Mouse (Mus musculus) kidney, postnatal 14 days (tissue): ENCODE results near the gene Ceacam10.
"Not testable (repeated sequence)": the region's sequence is repeated elsewhere in the genome, so short reads cannot be mapped to it uniquely, and the experiment has no call there.

ENCODE experiments used
- DNase-seq: peaks from one replicate; pipeline ENCODE4 v3.0.0; 2022; ENCODE audit warnings: mixed read lengths

The Ceacam10 gene

DNA sequence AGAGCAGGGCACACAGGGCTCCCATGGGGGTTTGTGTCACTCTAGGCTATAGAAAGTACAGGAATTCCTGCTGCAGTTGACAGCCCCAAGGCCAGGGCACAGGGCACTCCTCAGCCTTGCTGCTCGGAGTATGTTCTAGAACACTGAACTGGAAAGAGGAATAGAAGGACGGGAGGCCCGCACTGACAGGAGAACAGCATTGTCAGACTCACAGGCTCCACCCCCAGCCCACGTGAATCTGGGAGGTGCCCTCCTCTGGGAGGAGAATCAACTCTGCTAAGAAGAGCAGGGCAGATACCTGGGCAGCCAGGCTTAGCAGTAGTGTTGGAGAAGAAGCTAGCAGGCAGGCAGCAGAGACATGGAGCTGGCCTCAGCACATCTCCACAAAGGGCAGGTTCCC is at the start of gene Ceacam10:
Gene Ceacam10 (plus strand): TSS at position 289 of the 400 bp plus-strand sequence.
- not testable (repeated sequence) for DNase-seq

DNA sequence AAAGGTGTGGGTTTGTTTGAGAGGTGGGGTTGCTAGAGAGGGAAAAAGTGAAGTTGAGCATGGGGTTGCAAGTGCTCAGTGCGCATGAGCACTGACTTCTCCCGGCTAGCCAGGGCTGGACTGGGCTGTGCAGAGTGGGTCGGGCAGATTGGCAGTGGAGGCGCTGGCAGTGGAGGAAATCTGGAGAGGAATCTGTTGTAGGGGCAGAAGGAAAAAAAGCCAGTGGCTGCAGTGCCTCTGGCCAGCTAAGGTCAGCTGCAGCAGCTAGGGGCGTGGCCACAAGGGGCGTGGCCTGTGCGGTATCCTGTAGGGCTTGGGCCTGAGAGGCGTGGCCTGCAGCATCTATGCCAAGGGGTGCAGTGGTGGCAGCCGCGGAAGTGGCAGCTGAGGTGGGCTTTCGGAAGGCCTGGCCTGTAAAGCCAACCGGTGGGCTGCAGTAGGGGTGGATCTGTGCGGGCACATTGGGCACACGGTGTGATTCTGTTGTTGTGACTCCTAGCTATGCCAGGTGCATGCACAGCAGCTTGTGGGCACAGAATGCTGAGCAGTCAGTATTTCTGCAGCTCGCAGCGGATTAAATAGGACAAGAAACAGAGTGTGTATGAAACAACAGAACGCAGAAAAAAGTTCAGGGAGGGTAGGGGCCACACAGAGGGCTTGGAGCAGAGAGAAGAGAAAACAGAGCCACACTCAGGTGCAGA is 40.9 kb upstream of the Ceacam10 start:
- DNase-seq: peak; percentile 29

DNA sequence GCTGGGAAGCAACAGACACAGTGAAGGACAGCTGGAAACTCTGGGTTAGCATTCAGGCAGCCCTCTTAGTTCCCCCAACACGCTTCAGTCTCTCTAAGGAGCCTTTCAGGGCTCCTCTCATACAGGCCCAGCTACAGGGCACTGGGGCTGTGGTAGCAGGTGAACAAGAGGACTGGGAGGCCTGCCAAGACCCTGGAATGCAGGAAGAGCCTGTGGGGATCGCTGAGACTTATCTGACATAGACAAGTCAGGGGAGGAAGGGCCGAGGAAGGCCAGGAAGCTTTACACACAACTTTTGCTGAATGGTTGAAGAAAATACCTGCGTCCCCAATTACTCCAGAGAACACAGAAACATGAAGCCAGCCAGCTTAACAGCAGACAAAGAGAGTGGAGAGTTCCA is 26.3 kb upstream of the Ceacam10 start:
- DNase-seq: no peak

DNA sequence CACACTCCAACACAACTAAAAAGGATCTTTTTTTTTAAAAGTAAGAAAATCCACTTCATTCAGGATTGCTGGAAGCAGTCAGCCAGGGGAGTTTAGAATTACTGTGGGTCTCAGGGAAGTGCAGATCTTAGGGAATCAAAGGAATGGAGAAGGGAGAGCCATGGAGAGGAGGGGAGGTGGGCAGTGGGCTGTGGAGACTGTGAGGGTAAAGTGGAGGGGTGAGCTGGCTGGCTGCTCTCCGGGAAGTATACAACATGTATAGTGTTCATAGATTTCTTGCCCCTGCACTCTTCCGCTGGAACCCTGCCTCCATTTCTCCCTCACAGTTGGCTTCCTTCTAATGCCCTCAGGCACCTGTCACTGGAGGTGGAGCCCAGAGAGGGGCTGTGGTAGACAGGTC is 25.4 kb upstream of the Ceacam10 start:
- no peak for DNase-seq

DNA sequence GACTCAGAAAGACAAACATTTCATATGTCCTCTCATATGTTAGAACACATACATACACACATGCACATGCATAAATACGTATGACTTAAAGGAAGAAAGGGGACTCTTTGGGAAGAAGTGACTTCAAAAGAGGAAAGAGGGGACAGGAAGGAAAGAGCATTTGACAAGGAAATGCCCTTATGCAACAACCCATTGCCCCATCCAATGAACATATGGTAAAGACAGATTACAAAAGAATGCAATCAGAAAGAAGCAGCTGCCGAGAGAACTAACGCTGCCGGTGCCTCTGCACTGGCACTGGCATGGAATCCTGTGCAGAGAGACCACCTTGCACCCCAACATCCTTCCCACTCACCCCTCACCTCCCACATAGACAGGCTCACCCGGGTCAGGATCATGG is 23.5 kb upstream of the Ceacam10 start:
- no peak for DNase-seq

DNA sequence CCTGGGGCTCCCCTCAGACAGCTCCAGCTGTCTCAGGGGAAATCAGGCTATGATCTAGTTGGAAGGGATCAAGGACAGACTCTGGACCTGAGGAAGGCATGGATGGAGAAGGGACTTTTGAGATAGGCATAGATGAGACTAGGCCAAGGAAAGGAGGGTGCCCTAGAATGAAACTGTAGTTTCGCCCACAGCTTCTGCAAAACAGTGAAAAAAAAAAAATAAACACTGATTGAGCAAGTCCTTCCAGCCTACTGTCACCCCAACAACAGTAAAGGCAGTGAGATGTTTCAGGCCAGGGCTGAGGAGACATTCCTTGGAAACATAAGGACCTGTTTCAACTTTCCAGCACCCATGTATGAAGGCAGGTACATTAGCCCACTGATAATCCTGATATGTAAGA is 18.5 kb upstream of the Ceacam10 start:
- no peak for DNase-seq

DNA sequence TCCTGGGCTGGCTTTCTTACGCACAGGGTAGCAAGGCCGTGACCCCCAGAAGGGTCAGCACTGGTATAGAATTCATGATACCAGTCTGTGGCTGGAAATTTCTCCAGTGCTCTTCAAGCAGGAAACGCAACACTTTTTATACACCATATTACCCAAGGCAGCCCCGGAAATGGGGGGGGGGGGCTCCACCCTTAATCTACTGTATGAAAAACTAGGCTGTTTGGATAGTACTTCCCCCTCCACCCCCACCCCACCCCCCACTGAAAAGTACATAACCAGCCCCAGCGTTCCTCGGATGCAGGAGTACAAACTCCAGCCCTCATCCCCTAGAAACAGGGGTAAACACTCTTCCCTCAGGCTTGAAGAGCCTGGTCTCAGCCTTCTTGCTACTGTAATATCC is 16.8 kb upstream of the Ceacam10 start, which contains the start of gene Cd177:
Gene Cd177 (minus strand): TSS at position 101 of the 400 bp plus-strand sequence.
- DNase-seq: no peak

DNA sequence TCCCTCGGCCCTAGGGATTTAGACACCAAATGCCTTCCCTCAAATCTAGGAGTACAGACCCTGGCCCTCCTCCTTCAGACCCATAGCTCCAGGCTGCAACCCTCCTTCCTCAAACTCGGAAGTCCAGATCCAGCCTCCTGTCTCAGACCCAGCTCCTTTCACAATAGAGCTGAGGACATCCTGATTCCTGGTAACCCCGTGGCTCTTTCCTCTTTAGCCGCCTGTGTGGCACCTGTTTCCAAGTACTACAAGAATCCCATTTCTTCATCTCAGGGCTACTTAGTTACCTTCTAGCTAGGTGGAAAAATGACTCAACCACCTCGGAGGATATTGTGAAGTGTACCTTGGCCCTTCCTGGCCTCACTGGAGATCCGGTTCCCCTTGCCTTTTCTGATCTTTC is 15.8 kb upstream of the Ceacam10 start:
- DNase-seq: no peak

DNA sequence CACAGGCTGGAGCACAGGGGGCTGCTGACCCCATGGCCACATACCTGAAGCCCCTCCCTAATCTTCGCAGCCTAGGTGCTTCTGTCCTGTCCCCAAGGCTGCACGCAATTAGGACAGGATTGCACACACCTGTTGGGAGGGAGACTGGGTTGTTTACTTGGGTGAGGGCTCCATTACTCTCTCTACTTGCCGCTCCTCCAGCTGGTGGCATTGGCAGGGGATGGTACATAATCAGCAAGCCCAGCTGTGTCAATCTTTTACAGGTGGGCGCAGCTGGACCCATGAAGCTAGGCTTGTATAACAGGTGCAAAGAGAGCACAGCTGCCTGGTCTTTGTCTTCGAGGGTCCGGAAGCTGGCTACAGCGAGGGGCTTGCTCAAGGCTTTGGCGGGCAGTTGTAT is 14.4 kb upstream of the Ceacam10 start:
- DNase-seq: no peak

DNA sequence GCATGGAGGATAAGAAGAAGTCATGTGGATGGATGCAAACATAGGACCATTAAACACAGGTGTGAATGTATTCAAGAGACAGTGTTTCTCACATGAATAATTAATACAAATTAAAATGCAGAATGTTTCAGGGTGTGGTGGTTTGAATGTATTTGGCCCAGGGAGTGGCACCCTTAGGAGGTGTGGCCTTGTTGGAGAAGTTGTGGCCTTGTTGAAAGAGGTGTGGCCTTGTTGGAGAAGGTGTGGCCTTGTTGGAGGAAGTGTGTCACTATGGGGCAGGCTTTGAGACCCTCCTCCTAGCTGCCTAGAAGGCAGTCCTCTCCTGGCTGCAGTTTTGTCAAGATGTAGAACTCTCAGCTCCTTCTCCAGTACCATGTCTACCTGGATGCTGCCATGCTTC is 5.6 kb upstream of the Ceacam10 start:
- no peak for DNase-seq

DNA sequence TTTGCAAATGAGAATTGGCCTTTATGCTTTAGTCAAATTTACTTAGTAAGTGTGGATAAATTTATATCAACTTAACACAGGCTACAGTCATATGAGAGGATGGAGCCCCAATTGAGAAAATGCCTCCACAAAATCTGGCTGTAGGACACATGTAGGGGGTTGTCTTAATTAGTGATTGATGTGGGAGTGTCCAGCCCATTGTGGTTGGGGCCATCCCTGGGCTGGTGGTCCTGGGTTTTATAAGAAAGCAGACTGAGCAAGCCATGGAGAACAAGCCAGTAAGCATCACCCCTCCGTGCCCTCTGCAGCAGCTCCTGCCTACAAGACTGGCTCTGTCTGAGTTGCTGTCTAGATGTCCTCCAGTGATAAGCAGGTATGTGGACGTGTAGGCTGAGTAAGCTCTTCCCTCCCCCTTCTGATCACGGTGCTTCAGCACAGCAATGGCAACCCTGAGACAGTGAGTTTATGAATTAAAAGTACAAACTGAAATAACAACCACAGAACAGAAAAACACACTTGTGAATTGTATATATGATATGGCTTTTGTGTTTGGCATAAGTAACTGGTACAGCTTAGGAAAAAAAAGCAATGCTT is 3.0 kb upstream of the Ceacam10 start:
- no peak for DNase-seq

DNA sequence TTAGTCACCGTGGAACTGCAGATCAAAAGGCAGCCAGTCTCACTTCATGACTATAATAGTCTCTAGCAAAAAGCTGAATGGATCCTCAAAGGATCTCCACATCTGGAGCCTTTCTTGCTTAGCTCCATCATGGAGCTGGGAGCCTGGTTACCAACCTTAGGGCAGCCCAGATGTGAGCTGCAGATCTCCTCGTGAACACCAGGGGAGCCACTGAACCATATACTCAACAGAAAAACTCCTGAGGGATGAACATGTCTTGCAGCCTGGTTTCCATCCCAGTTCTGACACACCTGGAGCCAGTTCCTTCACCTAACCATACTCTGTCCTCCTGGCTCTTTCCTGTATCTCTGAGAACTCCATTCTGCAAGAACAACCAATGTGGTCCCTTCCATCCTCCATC is 861 bp upstream of the Ceacam10 start:
- DNase-seq: no peak

DNA sequence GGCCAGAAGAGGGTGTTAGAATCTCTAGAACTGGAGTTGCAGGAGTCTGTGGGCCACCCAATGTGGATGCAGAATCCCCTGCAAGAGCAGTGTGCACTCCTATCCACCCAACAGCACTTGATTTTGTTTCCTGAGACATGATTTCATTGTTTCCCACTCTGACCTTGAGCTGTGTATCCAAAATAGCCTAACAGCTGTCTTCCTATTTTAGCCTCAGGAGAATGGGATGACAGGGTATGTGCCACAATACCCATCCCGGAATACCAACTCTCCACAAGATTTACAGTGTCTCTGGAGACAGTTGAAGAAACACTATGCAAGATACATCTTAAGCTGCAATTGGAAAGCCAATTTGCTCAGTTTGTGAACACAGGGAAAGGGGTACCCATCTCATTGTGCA is 20.9 kb downstream of the Ceacam10 start:
- DNase-seq: no peak

DNA sequence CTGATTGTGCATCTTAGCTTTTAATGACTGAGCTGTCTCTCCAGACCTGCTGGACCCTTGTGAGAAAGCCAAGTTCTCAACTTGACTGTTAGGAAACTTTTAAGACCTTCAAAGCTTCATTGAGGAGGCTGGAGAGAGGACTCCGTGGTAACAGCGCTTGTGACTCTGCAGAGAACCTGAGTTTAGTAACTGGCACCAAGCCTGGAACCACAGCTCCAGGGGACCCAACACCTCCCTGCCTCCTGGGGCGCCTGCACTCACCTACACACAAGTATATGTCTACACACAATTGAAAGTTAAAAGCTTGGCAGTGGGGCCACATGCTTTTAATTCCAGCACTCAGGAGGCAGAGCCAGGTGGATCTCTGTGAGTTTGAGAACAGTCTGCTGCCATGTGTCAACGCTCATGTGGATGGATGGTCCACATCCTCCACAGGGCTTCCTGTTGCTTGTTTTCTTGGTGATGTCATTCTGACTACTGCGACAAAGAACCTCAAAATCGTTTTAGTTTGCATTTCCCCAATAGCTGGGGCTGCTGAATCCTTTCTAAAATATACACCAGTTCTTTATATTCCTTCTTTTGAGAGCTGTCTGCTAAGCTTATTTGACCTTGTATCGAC is 25.3 kb downstream of the Ceacam10 start:
- no peak for DNase-seq

DNA sequence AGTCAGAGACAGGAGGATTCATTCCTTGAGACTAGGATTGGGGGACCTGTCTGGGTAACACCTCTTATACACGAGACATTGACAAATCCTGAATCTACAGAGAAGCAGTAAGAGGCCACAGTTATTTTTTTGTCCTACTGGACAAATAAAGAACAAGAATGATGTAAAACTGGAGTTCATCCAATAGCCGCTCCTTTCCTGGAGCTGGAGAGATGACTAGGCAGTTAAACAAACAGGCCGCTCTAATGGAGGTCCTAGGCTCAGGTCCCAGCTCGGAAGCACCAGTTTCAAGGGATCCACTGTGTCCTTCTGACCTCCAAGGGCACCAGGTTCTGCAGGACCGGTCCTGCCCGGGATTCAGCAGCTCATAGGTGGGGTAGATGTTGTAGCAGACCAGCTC is 27.8 kb downstream of the Ceacam10 start:
- DNase-seq: no peak

DNA sequence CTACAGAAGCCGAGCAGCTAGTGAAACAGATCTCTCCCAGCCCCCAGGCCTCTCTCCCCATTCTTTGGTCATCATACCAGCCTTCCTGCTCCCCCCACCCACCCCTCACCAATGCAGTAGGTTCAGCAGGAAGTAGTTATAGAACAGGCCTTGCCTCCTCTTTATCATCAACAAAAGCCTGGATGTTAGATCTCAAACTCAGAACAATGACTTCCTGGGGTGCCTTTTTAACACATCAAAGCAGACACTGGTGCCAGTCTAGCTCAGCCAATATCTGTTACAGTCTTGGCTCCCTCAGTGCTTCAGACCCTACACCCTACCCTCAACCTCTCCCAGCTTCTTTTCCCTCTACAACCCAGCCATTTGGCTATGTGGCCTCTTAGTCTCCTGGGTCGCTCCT is 32.0 kb downstream of the Ceacam10 start:
- no peak for DNase-seq

DNA sequence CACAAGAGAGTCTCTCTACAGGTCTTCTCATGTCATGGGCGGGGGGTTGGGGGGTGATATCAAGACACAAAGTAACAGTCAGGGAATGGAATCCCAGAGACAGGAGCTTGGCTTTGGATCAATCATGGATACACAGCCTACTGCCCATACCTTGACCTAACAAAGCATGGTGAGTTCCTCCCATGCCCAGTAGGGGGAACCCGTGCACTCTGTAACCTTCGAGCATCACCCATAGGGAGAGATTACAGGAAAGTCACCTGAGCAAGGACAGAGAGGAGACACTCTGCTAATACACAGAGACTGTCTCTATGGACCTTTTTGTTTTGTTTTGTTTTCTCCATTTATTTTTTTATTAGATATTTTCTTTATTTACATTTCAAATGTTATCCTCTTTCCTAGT is 40.5 kb downstream of the Ceacam10 start:
- DNase-seq: peak; percentile 75

DNA sequence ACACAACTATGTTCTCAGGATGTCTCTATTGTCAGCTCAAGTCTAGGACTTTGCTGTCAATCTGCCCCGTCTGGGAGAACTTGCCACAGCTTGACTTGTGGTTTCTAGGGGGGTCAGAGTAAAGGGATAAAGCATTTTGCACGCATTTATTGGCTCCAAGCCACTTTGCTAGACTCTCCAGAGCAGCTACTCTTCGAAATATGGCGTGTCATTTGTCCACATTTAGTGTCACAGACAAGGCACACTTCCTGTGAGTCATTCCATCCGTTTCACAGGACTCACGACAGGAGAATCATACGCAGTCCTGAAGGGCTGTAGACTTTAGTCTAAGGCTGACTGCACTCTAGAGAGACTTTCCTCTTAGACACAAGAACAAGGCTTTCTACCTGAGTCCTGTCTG is 47.4 kb downstream of the Ceacam10 start:
- DNase-seq: no peak

DNA sequence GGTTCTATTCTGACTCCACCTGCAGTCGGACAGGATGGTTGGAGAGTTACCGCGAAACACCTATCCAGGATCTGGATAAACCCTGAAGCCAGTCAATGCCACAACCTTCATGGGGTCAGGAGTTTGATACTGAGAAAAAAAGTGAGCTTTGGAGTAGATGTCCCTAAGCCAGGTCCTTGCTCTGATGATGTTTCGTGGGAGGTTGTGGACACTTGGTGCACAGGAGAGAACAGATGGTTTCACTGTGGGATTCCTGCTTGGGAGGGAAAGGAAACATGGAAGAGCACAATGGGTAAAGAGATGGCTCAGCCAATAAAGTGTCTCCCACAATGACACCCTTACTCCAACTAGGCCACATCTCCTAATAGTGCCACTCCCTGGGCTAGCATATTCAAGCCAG is 50.2 kb downstream of the Ceacam10 start:
- no peak for DNase-seq
